Mouse (Mus musculus) common myeloid progenitor, adult 5-6 weeks (primary cell): Measurements from ENCODE around the gene Ndufv3. TPM values are rescaled to one million over a fixed set of nuclear protein-coding genes. Genes with fewer than 3 reads are reported as not detected.
A peak's percentile ranks its signal among the peaks of the same experiment; 100 is the strongest.

Experiments
- ATAC-seq: replicated peaks from 2 replicates; pipeline ENCODE4 v1.8.0; 2016; ENCODE audit warnings: low read depth, mild to moderate bottlenecking, moderate TSS enrichment, inconsistent platforms; ENCODE audit not compliant: poor library complexity, severe bottlenecking
- total RNA-seq: library from RNA; stranded (forward); fragments of 200-1000, 187-1606 nt; gene quantifications from 2 replicates; pipeline ENCODE4 v1.2.3, GENCODE M21; 2017

The Ndufv3 gene
- total RNA-seq, result 182 and 243 TPM in 2 replicates

DNA sequence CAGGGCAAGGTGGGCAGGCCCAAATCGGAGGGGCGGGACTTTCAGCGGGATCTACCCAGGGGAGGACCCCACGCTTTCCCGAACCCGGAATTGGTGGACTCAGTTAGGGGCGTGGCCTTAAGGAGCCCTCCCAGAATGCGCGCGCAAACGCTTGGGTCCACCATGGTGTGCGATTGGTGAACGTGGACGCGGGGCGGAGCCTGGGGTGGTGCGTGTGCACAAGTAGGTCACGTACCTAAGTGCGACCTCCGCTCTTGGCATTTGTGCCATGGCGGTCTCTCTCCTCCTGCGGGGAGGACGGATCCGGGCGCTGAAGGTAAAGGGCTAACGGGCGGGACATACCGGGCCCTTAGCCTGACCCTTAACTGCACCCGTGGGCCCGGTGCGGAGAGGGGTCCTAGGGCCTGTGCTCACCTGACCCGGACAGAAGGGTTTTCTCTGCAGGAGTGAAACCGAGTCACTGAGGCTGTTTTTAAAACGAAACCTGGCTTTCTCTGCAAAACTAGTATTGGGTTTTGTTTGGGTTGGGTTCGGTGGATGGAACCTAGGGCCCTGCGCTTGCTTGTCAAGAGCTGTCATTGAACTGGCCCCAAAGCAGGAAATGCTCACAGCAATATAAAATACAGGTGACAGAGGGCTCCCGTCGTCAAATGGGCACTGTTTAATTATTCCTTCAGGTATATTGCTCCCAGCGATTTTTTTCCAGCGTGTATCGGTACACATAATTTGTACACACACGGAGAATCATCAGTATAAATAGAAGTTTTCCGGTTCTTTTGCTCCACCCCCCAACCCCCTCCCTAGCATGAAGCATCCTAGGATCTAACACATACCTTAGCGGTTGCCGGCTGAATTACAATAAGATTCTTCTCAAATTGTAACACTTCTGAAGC is at the start of gene Ndufv3, which contains the start of gene Wdr4:
Gene Ndufv3 (plus strand): TSS at position 170 of the 893 bp plus-strand sequence.
Gene Wdr4 (minus strand): TSS at position 35 of the 893 bp plus-strand sequence.
- ATAC-seq, result peak; percentile 96

DNA sequence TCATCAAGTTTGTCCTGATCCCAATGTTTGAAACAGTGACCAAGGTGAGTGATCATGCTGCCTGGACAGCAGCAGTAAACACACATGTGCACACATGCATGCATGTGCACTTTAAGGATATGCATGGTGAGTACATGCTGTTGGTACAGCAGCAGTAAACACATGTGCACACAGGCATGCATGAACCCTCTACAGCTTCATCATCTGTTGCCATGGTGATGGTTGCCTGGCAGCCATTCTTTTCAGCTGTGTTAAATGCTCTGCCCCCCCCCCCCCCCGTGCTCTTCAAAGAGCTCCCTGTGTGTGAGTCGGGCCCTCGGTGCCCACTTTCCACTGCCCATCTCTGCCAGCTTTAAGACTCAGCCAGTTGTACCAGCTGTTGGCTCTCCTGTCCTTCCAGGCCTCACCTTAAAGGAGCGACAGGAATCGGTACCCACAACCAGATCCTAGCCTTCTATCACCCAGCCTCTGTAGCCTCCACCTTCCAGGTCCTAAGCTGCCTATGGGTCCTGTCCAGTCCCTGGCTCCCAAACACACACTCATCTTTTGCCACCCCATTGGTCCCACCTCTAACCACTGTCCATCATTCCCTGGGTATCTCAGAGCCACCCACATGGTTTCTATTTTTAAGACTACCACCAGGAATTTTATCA is 49.0 kb upstream of the Ndufv3 start:
- no peak for ATAC-seq

DNA sequence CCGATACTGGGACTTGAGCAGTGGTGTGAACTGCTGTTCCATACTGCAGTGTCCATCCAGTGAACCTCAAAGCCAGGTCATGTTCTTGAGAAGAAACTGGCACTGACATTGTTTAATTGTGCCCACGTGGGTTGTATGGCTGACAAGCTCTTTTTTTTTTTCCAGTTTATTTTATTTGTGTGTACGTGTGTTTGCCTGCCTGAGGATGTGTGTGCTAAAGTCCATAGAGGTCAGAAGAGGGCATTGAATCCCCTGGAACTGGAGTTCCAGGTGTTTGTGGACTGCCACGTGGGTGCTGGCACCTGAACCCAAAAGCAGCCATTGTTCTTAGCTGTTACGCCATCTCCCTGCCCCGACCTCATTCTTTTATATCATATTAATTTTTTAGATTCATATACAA is 45.5 kb upstream of the Ndufv3 start:
- no peak for ATAC-seq

DNA sequence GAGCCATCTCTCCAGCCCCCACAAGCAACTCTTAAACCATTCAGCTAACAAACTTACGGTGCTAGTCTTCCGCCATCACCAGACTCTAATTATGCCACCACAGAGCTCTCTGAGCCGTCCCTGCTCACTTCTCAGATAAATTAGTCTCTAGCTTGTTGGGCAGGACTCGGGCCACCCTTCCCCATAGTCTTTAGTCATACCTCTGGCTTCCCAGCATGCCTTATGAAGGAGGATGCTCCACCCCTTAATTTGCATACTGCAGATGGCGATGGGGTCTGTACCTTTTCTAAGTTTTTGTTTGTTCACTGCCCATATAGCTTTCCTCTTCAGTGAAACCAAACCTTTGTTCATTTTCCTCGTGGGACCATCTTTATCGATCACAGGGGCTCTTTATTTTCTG is 41.3 kb upstream of the Ndufv3 start:
- ATAC-seq, result no peak

DNA sequence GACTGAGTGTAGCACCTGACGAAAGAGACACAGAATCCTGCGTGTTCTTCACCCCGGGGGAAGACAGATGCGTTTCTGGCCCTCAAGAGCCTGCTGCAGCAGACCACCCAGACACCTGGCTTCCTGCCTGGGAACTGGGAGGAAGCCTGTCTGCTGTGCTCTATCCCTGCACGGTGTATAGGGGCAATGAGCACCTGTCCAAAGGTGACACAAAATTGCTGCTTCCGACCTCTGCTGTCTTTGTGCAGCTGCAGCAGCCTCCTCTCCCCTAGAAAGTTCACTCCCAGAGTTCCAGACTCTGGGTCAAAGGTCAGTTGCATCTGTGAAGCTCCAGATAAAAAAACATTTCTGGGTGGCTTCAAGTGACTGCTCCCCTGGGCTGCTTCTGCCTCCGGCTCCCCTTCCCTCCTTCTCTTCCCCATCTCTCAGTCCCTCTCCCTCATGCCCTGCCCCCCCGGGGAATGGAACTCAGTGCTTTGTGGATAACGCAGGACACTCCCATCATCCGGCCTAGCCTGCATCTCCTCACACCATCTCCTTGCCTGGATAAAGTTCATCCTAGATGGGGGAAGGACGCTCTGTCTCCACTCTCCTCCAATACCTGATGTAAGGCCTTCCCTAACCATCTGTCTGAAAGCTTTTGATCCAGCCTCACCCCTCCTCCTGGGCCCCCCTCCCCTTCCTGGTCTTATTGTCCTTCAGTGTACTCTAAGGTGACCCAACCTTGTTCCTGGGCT is 40.6 kb upstream of the Ndufv3 start:
- no peak for ATAC-seq

DNA sequence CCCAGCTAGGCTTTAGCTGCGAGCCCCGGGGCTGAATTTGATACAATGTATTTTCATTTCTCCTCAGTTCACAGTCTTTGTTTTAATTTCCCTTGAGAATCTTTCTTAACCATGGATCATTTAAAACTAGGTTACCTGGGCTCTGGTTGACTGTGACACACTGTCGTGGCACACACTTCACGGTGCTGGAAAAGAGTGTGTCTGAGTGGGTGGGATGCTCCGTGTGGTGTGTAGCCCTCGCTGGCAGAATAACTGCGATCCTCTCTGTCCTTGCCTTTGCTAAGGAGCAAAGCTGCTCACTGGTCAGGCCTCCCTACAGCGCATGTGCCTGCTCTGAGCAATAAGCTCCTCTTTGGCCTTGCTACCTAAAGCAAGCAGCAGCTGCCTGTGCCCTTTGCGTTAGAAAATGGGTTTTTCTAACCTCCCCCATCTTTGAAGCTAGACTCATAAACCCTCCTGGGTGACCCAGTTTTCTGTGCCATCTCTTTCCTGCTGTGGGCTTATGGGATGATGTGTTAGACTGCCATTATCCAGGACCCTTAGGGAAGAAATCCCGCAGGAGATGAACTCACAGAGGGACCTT is 33.2 kb upstream of the Ndufv3 start:
- ATAC-seq, result no peak

DNA sequence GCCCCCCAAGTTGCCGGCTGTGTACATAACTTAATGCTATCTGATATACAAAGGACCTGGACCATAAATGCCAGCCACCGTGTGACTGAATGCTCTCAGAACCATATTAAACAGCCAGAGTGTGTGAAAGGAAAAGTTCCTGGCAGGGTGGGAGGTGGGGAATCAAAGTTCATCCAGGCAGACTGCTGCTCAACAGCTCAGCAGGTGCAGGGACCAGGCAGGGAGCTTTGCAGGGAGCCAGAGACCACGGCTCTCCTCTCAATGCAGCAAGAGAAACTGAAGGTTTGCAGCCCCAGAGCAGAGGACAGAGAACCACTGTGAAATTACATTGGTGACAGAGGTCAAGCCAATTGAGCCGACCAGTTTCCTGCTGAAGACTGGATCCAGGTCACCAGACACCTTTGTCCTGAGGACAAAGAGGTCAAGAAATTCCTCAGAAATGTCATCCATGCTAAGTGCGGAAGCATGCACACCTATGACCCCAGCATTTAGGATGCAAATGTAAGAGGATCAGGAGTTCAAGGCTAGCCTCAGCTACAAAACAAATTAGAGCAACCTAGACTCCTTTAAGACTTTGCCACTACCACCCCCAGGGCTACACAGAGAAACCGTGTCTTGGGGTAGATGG is 32.4 kb upstream of the Ndufv3 start:
- no peak for ATAC-seq

DNA sequence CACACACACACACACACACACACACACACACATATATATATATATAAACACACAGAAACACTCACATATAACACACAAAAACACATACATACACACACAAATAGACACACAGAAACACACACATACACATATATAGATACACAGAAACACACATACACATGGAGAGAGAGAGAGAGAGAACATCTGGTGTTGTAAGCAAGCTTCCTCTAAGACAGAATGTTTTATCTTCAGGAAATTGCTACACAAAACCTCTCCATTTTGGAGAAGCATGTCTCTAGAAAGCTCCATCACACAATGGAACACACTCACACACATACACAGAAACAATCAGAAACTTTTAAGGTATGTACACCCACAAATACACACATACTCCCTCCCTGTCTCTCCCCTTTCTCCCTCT is 28.6 kb upstream of the Ndufv3 start:
- no peak for ATAC-seq

DNA sequence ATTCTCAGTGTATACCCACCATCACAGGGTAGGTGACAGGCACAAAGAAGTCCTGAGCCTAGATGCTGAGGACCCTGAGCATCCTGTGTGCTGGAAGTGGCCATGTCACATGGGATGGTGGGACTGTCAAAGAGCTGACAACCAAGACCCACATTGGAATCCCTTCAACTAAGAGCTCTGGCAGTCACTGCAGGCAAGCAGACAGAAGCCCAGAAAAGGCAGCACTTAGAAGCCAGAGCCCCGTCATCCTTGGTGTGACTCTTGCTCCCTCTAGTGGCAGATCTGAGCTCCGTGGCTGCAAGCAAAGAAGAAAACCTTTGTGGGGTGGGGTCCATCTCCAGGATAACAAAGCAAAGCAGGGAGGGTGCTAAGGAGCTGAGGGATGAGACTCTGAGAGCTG is 27.5 kb upstream of the Ndufv3 start:
- peak; percentile 80 for ATAC-seq

DNA sequence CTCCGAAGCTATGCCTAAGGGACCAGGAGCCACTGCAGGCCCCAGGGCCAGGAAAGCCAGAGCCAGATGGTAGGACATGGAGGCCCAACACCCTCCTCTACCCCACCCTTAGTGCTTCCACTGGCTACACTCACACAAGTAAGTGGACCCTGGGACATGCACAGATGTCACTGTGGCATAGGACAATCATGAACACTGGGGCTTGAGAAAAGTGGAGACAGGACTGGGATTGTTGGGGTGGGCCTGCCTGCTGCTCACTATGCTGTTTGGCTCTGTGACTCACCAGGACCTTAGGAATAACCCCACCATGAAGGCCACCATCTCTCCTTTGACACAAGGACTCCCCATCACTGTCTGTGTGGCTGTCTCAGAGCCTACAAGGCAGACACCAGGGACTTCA is 24.9 kb upstream of the Ndufv3 start:
- no peak for ATAC-seq

DNA sequence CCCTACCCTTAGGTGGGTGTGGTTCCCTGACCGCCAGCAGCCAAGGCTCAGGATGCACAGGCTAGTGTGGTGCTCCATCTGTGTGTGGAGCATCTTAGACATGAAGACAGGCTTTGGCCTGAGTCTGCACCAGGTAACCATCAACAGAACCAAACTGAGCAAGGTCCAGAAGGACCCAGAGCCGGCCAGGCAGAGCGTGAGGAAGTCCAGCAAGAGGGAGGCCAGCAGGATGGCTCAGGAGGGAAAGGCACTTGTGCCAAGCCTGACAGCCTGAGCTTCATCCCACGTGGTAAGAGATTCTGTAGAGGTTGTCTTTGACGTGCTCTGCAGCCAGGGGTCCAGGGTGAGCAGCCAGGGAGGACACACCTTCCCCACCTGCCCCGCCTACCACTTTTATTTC is 22.2 kb upstream of the Ndufv3 start:
- no peak for ATAC-seq

DNA sequence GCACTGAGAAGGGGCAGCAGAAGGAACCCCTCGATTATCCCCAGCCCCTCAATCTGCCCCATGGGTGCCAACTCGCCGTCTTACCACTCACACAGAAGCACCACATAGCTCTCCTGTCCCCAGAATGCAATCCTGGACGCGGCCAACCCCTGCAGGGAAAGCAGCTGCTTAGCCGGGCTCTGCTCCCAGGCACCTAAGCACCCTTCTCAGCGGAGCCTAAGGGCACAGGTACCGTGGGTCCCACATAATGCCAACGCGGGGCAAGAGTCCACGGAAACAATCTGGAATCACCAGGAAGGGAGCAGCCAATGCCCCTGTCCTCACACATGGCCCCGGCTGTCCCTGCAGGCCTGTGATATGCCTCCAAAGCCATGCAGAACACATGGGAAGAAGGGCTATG is 20.2 kb upstream of the Ndufv3 start:
- no peak for ATAC-seq

DNA sequence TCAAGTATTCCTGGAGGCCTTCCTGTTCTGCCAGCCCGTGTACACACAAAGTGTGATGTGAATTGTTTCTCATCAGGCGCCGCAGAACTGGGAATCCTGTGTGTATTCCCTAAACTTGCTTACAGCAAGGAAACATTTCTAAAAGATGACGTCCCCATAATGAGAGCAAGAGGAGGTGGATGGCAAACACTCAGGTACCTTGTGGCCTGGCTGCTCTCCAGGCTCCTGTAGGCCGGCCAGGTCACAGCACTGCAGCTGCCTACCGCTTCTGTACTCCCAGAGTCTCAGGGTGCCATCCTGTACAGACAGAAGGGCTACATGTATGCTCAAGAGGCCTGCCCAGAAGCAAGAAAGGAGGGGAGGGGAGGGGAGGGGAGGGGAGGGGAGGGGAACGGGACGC is 19.5 kb upstream of the Ndufv3 start:
- ATAC-seq, result no peak

DNA sequence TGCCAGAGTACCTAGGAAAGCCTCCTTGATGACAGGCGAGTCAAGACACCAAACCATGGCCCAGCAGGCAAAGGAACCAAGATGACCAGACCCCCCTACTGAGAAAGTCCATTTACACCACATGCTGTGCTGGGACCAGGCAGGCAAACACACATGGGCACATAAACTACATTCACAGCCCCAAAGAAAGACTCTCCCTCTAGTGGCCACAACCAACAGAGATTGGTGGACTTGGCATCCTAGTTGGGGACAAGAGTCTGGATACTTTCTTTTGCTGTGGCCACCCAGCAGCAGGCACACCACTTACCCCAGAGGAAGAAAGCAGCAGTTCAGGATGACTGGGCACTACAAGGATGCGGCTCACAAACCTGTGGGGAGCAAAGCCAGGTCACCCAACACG is 19.0 kb upstream of the Ndufv3 start:
- ATAC-seq, result no peak

DNA sequence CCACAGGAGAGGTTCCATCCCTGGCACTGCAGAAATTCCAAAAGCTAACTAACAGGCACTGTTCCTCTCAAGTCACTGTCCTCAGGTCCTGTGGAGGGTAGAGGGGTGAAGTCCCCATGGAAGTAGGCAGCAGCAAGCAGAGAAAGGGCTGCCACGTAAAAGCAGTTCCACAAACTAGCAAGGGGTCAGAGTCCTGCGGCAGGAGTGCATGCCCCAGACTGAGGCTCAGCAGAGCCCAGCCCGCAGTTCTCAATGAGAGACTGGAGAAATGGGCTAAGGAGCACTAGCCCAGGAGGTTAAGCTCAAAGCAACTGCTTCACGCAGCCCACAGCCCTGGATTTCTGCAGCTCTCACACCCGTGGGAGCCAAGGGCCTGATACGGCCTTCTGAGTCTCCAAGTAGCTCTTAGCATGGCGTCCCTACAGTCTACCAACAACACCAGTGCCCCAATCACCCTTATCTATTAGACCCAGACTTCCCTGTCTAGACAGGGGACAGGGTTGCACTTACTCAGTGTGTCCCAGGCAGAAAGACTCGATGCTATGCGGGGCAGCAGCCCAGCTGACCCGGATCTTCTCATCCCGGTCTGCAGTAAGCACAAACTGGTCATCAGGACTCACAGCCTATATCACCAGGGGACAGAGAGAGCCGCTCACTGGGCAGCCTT is 17.5 kb upstream of the Ndufv3 start:
- ATAC-seq, result peak; percentile 76

DNA sequence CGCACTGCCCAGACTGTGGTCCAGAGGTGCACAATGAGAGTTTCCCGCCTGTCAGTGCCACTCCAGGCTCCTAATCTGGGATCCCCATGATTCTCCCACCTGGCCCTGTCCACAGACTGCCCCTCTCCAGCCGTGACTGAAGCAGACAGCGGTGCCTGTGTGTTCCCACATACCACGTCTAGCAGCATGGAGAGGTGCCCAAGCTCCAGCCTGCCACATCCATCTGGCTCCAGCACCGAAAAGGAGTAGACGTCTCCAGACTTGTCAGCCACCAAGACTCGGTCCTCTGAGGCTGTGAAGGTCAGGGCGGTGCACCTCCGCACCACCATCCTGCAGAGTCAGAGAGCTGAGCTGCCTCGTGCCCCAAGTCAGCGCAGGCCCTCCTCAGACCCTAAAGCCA is 16.6 kb upstream of the Ndufv3 start:
- no peak for ATAC-seq

DNA sequence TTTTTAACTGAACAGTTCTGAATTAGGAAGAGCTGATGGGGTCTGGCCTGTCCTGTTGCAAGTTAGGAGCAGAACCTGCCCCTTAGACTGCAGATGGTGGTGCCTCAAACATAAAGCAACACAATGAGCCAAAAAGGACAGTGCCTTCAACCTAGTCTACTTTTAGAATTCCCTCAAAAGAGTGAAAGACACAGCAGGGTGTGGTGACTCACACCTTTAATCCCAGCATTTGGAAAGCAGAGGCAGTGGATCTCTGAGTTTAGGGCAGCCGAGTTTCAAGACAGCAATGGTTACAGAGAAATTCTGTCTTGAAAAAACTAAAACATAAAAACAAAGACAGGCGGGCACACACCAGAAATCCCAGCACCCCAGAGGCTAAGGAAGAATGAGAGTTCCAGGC is 16.0 kb upstream of the Ndufv3 start:
- no peak for ATAC-seq

DNA sequence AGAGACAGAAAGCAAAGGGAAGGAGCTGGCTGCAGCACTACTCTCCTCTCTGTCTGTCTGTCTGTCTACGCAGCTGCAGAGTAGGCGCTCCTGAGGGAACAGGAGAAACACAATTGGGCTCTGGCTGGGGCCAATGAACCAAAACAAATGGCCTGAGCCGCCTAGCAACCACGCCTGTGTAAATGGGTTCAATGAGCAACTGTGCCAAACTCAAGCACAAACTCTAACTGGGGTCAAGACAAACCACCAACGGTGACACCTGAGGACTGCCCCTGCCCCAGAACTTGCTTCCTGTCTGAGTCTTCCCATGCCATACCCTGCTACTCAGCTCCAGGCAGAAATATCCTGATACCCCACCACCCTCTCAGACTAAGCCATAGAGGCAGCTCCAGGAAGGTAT is 14.9 kb upstream of the Ndufv3 start:
- ATAC-seq, result no peak

DNA sequence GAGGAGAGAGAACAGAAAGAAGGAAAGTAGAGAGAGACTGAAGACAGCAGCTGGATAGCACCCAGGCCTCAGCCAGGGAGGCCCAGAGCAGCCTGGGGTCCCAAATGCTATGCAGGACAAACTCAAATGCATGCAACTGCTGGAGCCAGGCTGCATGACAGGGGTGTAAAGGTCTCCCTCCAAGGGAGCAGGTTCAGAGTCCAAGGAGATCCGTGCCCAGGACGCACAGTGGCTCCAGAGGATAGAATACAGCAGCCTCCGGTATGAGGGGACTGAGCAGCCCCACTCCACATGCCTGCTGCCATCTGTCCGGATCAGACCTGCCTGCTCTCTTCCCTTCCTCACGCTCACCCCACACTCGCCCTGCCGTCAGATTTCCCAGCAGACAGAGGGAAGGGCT is 13.6 kb upstream of the Ndufv3 start:
- no peak for ATAC-seq

DNA sequence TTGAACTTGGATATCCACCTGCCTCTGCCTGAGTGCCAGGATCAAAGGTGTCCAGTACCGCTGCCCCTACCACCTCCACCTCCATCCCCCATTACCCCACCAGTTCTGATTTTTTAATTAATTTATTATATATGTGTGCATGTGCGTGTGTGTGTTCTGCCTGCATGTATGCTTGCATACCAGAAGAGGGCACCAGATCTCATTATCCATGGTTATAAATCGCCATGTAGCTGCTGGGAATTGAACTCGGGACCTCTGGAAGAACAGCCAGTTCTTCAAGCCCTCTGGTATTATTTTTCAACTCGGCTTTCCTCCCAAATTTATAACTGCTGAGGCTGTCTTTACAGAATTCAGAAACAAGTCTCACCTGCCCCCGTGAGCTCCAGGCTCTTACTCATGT is 9.0 kb upstream of the Ndufv3 start:
- ATAC-seq, result no peak
